Mouse (Mus musculus): Measurements from ENCODE around the gene Olfr1480.

Gene Olfr1480

GRCm38 (mm10) chr19:13527613-13528012, at the start of gene Olfr1480:
Gene Olfr1480 (plus strand): TSS chr19:13527913.
- no peak for DNase-seq

DNA sequence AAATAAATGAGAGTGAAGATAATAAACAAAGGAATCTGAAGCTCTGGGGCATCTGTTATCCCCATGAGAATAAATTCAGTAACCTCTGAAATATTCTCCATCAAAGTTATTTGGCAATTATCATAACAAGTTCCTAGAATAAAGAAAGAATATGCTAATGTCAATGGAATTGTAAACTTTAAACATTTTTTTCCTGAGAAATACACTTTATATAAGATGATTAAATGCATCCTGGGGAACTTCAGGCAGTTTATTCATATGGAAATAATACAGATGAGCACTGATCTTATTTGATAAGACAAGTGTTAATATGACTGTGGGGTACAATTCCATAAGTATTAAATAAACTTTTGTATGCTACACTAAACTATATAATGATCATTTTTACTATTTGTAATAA, 47.6 kb upstream of the Olfr1480 start, which contains the start of gene Olfr1475:
TSS of gene Olfr1475 (minus strand) at position 101 of the 400 bp plus-strand sequence.
- no peak for DNase-seq

GRCm38 (mm10) chr19:13500246-13500645, 27.5 kb upstream of the Olfr1480 start, which contains the start of gene Olfr1477:
Gene Olfr1477 (plus strand): TSS chr19:13500546.
- DNase-seq: no peak
